Mouse (Mus musculus): ENCODE measurements around the gene Zkscan16.
A peak's percentile ranks its signal among the peaks of the same experiment; 100 is the strongest.

The Zkscan16 gene

DNA sequence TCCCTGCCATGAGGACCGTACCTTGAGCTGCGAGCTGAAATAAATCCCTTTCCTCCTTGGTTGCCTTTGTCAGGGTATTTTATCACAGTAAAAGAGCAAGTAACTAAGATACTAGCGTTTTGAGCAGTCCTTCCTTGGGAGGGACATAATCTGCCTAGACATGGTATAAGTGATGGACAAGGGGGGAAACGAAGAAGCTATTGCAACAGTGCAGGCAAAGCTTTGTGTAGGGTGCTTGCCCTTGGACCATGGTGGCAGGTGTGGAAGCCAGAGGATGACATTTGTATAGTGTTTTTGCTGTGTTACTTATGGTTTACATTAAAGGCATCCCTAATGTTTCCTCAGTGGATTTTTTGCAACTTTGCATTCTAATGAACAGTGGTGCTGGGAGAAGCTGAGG lies 486 bp upstream of the Zkscan16 start:
- no peak for DNase-seq

GRCm38 (mm10) chr4:58944206-58944553 lies 752 bp downstream of the Zkscan16 start:
- DNase-seq = no peak

- peak; percentile 38 for DNase-seq
These were observed 1.3 kb downstream of the Zkscan16 start for GRCm38 (mm10) chr4:58944695-58945094.

DNA sequence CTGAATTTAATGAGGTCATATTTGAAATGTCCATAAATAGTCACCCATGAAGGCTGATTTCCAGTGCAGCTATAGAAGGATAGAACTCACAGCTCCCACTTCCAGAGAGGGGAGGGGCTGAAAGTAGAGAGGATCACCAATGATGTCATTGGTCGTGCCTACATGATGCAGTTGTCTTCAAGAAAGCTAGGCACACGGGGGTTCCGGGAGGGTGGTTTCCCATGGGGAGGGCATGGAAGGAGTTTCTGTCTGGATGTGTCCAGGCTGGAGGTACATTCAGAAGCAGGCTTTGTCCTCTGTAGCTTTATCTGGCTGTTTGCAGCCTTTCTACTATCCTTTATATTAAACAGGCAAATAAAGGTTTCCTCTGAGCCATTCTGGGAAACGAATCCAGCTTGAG lies 5.0 kb downstream of the Zkscan16 start:
- DNase-seq = no peak

DNA sequence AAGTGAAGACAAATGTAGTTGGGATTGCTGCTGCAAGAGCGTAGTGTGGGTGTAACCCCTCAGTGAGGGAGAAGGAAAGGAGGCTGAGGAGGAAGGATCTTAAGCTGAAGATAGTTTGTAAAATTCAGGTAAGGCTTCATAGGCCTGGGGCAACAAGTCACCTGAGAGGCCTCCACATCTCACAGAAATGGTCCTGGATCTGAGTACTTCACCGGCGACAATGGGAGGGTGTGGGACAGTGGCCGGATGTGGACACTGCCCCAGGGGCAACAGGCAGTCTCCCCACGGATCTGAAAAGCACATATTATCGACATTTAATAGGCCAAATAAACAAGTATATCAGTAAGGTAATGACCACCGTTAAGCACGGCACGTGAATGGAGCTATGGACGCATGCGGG lies 9.2 kb downstream of the Zkscan16 start:
- DNase-seq = no peak

GRCm38 (mm10) chr4:58961719-58962118 lies 18.3 kb downstream of the Zkscan16 start:
- DNase-seq = no peak

DNA sequence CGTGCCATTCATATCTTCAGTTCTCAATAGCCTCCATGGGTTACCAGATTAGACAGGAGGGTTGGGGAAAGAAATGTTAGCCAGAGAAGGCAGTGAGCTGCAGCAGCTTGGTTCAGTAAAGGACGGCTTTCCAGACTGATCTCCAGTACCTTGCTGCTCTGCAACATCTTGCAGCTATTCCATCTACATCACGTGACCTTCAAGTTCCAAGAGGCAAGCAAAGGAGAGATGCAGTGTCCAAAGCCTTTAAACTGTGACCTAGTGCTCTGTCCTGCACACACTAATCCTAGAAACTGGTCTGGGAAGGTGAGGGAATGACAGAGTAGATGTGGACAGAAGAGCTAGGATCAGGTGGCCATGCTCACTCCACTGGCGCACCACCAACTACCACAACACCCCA lies 19.8 kb downstream of the Zkscan16 start:
- no peak for DNase-seq

GRCm38 (mm10) chr4:58965136-58965535 lies 21.7 kb downstream of the Zkscan16 start:
- no peak for DNase-seq

DNA sequence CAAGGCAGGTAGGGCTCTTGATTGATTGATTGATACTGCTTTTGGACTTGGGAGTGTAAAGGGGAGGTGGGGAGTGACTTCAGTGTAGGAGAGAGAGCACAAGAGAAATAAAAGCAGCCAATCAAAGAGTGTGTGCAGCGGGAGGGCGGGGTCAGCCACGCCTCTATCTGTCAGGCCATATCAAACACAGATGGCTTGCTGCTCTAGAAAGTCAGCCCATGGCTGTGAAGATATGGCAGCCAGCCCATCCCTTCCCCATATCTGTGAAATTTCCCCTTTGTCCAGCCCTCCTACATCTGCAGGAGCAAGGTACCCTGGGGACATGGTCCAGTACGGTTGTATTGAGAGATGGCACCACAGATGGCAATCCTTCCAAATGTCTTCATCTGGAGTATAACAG lies 27.2 kb downstream of the Zkscan16 start:
- no peak for DNase-seq

DNA sequence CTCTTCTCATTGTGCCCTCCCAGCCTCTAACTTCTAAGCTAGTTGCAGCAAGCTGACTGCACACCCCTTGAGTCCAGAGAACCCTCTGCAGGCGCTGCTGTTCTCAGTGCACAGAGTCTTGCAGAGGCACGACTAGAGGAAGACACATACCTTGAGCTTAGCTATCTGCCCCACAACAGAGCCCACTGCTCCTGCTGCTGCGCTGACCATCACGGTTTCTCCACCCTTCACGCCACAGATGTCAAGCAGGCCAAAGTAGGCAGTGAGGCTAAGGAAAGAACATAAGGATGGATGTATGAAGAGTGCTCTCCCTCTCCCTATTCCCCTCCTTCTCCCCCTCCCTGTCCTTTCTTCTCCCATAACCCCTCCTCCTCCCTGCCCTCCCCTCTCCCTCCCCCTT lies 32.3 kb downstream of the Zkscan16 start:
- DNase-seq = no peak

- DNase-seq = no peak
These were observed 38.0 kb downstream of the Zkscan16 start for GRCm38 (mm10) chr4:58981421-58981820.

DNA sequence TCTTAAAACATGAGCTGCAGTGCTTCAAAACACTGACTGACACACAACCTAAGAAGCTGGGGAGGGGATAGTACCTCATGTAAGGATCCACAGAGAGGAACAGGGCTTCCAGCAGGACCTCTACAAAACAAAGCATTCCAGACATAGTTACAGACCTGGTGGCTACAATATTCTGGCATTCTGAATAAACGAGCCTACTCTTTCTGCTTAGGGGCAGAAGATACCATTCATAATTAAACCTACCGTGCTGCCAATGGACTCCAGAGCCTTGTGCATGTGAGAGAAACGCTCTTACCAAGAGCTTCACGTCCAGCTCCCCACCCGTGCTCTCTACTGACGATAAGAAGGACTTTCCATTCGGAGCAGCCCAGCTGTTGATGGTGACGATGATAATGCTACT lies 39.4 kb downstream of the Zkscan16 start:
- DNase-seq = no peak

DNA sequence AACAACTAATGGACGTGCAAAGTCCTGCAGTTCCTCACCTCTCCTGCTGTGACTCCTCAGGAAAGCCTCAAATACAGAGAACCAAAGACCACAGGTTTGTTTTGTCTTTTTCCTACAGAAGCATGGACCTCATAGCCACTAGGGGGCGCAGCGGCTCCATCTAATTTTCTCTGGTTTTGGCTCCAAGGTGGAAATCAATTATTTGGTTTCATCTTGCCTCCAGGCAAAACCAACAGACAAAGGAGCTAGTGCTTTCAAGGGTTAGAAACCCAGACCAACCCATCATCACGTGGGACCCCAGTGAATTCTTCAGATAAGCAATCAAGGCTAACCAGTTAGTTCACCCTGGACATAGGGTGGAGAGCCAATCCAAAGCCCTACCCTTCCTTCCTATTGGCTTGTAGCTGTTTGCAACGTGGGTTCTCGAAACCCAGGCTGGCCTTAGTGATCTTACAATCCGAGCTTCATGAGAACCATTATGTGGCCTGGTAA lies 41.8 kb downstream of the Zkscan16 start:
- DNase-seq = peak; percentile 54

DNA sequence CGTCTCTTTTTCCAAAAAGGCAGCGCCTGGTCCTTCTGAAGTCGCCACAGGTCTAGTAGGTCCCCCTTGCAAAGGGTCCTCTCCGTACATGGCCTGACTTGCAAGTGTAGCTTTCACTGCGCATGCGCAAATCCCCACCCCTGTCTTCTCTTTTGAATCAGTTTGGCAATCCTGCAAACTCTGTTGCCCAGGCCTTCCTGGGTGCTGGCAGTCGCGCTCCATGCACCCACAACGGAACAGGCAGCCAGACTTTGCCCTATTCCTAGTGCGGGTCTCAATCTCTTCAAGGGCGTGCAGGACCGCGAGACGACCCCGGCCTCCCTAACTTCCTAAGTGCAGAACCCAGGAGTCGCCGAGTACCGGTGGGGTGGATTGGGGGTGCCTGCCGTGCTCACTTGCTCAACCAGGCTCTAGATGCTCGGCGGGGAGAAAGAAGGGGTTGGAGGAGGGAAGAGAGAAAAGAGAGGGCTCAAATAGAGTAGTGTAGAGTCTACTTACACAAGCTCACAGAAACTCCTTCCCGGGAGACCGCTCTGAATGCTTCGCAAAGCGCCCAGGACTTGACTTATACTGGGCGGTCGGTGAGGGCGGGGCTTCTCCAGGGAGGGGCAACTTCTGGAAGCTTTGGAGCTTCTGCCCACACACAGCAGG lies 43.2 kb downstream of the Zkscan16 start, which contains the start of gene Ptgr1:
Gene Ptgr1 (minus strand): TSS at position 580 of the 651 bp plus-strand sequence.
- peak; percentile 63 for DNase-seq

GRCm38 (mm10) chr4:58989303-58989898 lies 46.0 kb downstream of the Zkscan16 start:
- no peak for DNase-seq

- DNase-seq = no peak
These were observed 47.4 kb downstream of the Zkscan16 start for GRCm38 (mm10) chr4:58990609-58991434.

DNA sequence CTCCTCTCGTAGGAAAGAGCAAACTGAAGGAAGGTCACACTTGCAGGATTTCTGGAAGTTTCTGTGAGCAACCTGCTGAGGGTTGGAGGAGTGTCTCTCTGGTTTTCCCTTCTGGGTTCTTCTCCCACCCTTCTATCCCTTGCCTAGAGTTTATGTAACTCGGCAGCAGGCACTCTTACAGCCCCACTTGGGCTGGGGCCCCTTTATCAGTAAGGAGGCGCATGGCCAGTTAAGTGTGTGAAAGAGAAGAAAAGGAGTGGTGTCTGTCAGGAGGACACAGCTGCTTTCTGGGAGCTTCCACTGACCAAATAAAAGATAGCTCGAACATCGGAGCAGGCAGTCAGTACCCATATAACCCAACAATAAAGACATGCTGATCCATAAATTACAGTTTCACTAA lies 48.8 kb downstream of the Zkscan16 start:
- DNase-seq = no peak

DNA sequence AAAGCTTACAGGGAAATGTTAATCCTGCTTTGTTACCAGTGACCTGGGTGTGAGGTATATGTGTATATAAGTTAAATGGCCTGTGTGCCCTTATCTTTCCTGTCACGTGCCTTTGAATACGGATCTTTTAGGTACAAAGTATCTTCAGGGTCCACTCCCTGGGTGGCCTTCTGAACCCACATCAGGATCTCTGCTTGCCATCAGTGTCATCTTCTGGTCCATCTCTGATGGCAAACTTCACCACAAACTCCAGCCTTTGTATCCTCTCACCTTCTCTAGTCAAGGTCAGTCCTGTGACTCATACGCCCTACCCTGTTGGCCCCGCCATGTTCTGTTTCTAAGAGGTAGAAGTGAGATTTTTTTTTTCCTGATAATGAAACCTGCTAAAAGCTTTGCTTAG lies 51.3 kb downstream of the Zkscan16 start, which contains the start of gene Dnajc25:
Gene Dnajc25 (plus strand): TSS at position 301 of the 400 bp plus-strand sequence.
- DNase-seq = no peak

DNA sequence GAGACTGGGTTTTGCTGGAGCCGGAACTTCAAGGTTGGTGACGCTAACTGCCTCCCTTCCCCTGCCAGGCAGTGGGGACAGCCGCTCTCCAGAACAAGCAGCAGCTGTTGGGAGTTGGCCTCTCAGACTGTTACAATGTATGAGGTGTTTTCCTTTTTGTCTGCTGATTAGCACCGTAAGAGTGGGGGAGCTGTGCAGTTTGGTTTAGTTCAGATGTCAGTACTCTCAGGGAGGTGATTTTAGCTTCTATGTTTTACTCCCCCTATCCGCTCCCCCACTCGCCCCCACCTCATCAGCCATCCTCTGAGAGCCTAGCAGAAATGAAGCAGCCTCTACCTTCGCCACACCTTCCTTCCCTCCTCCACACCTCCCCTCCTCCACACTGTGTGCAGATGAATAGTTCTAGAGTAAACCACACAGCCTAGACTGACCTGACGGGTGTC lies 51.8 kb downstream of the Zkscan16 start:
- no peak for DNase-seq

GRCm38 (mm10) chr4:58997081-58997480 lies 53.7 kb downstream of the Zkscan16 start:
- no peak for DNase-seq

DNA sequence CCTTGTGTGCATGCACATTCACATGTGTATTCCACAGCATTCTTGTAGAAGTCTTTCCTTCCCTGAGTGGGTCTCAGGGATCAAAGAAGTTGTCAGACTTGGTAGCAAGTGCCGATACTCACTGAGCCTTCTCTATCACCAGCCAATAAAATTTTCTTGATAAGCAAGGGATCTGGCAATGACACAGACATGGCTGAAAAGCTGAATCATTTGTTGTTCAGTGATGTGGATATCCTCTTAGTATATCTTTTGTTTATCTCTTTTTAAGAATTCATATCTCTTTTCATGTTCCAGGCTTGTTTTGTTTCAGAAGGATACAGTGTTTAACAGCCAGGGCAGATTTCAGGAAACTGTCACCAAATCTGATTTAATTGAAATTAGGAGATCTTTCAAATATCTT lies 55.3 kb downstream of the Zkscan16 start:
- no peak for DNase-seq

DNA sequence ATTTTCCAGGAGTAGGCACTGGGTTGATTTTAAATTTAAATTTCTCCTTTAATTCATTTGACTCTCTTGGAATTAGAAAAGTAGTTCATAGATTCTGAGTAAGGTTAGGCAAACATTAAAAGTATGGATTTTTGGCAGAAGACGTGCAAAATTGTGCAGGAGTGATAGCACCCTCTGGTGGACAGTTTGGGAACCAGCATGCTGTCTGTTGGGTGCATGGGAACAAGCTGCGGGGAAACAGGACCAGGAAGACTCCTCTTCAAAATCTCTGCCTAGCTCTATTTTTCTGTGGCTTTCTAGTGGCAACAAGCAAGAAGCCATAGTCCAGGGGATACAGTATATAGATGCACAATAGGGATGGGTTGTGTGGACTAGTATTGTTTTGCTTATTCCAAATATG lies 56.3 kb downstream of the Zkscan16 start:
- DNase-seq = peak; percentile 72

DNA sequence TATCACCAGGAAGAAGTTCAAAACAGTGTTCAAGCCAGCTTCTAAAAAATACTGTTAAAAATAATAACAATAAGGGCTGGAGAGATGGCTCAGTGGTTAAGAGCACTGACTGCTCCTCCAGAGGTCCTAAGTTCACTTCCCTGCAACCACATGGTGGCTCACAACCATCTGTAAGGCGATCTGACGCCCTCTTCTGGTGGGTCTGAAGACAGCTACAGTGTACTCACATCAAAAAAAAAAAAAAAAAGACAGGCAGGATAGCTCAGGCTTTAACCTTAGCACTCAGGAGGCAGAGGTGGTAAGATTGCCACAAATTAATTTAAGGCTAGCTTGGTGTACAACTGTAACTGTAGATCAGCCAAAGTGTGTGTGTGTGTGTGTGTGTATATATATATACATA lies 57.2 kb downstream of the Zkscan16 start:
- no peak for DNase-seq

Data from right cerebral cortex, postnatal 25 days (tissue).